Mouse (Mus musculus) ES-E14 (cell line): ENCODE data around the gene March2. TPM values are rescaled to one million over a fixed set of nuclear protein-coding genes. Genes with fewer than 3 reads are reported as not detected.
"Not testable (repeated sequence)": the region's sequence is repeated elsewhere in the genome, so short reads cannot be mapped to it uniquely, and the experiment has no call there.

Source experiments
- DNase-seq: peaks from one replicate; pipeline ENCODE4 v3.0.0-alpha.2; 2013; ENCODE audit warnings: low read depth, low spot score
- H3K27ac ChIP-seq: 2 replicates; pipeline ENCODE4 v1.5.1; 2012; ENCODE audit warnings: low read depth, mild to moderate bottlenecking, low read length, moderate library complexity, mixed read lengths; ENCODE audit not compliant: poor library complexity, insufficient read depth, severe bottlenecking
- H3K36me3 ChIP-seq: 2 replicates; pipeline ENCODE4 v1.6.1; 2012; ENCODE audit warnings: mild to moderate bottlenecking, low read length, moderate library complexity, mixed read lengths; ENCODE audit not compliant: control insufficient read depth, poor library complexity, insufficient read depth, severe bottlenecking
- H3K4me1 ChIP-seq, 2 experiments: fragments of 150-350 bp in 1 of 2; sonication (generic) in 1 of 2; 2 replicates each; pipeline ENCODE4 v1.6.1; 2012; ENCODE audit warnings: low read length in 2 of 2, mild to moderate bottlenecking in 1 of 2, mixed read lengths in 1 of 2; ENCODE audit not compliant: control insufficient read depth in 2 of 2, insufficient read depth in 2 of 2, poor library complexity in 1 of 2
- H3K4me3 ChIP-seq, 2 experiments: fragments of 150-350 bp in 1 of 2; sonication (generic) in 1 of 2; 2 replicates each; pipeline ENCODE4 v1.5.1; 2012; ENCODE audit warnings: low read length in 2 of 2, low read depth in 1 of 2, mild to moderate bottlenecking in 1 of 2, mixed read lengths in 1 of 2; ENCODE audit not compliant: insufficient read depth in 1 of 2, poor library complexity in 1 of 2, severe bottlenecking in 1 of 2
- H3K9ac ChIP-seq: 2 replicates; pipeline ENCODE4 v1.6.1; 2012; ENCODE audit warnings: low read depth, mild to moderate bottlenecking, low read length, mixed read lengths; ENCODE audit not compliant: poor library complexity, insufficient read depth, severe bottlenecking
- H3K9me3 ChIP-seq: fragments of 150-350 bp; sonication (generic); 2 replicates; pipeline ENCODE4 v1.6.1; 2012; ENCODE audit warnings: low read depth, mild to moderate bottlenecking, low read length; ENCODE audit not compliant: control insufficient read depth, insufficient read depth
- CHD2 ChIP-seq: IDR thresholded peaks from 2 replicates; pipeline ENCODE4 v1.6.1; 2014; ENCODE audit warnings: mild to moderate bottlenecking, low read depth, low read length, inconsistent platforms
- HCFC1 ChIP-seq: IDR thresholded peaks from 2 replicates; pipeline ENCODE4 v1.6.1; 2012; ENCODE audit warnings: low read length, inconsistent platforms, borderline replicate concordance; ENCODE audit not compliant: insufficient read depth
- MAFK ChIP-seq: IDR thresholded peaks from 2 replicates; pipeline ENCODE4 v1.6.1; 2014; ENCODE audit warnings: mild to moderate bottlenecking, low read depth, low read length, inconsistent platforms; ENCODE audit not compliant: insufficient read depth
- ZC3H11A ChIP-seq: IDR thresholded peaks from 2 replicates; pipeline ENCODE4 v1.6.1; 2012; ENCODE audit warnings: low read depth, mild to moderate bottlenecking, inconsistent platforms, low read length, borderline replicate concordance
- ZNF384 ChIP-seq: IDR thresholded peaks from 2 replicates; pipeline ENCODE4 v1.6.1; 2012; ENCODE audit warnings: low read depth, low read length, inconsistent platforms
- in situ Hi-C, 2 experiments: fragments of 600-800 bp; cut with MboI; formaldehyde crosslinking; loops; one replicate each; pipeline ENCODE4 v1.15.1; 2025; ENCODE audit warnings: low sequenced_read_pairs in 2 of 2, inconsistent platforms in 1 of 2; ENCODE audit not compliant: unreplicated experiment in 2 of 2
- total RNA-seq: library from RNA; depleted of rRNA; stranded (reverse); fragments of 300-350 nt; gene quantifications from 2 replicates; pipeline ENCODE4 v1.2.3, GENCODE M21; 2012

Gene March2
- total RNA-seq, 1 experiment, result 14.3 TPM

- TF ChIP-seq HCFC1 (no peak), CHD2 (no peak), ZC3H11A (no peak), MAFK (no peak), ZNF384 (no peak)
- H3K4me1 ChIP-seq, result no peaks in the 10 kb centered on the region
- H3K9ac ChIP-seq, result no peak overlapping the region
- peaks cover 10% of the 10 kb centered on the region for H3K36me3 ChIP-seq
- no peak for DNase-seq
- H3K9me3 ChIP-seq, result peaks cover 9% of the 10 kb centered on the region
- H3K4me3 ChIP-seq, result no peak overlapping the region
- in situ Hi-C loops, result no loop called here
- no peak overlapping the region for H3K27ac ChIP-seq
These were observed 23.9 kb upstream of the March2 start for GRCm38 (mm10) chr17:33742420-33742819.

- in situ Hi-C loops, H3K9me3 ChIP-seq, H3K36me3 ChIP-seq, H3K4me1 ChIP-seq, H3K4me3 ChIP-seq, DNase-seq, H3K27ac ChIP-seq, H3K9ac ChIP-seq: not testable (repeated sequence)
These were observed 15.1 kb upstream of the March2 start for GRCm38 (mm10) chr17:33733526-33733925.

- H3K36me3 ChIP-seq, in situ Hi-C loops, H3K9me3 ChIP-seq, H3K4me1 ChIP-seq, H3K27ac ChIP-seq, DNase-seq, H3K9ac ChIP-seq, H3K4me3 ChIP-seq: not testable (repeated sequence)
These were observed 14.2 kb upstream of the March2 start for GRCm38 (mm10) chr17:33732556-33733083.

GRCm38 (mm10) chr17:33729215-33729614 lies 10.7 kb upstream of the March2 start:
- Histone ChIP-seq H3K27ac (no peak overlapping the region), H3K4me3 (no peak overlapping the region), H3K9ac (no peak overlapping the region), H3K9me3 (no peaks in the 10 kb centered on the region), H3K4me1 (no peaks in the 10 kb centered on the region), H3K36me3 (no peaks in the 10 kb centered on the region)
- no peak for DNase-seq
- in situ Hi-C loops, result no loop called here
- TF ChIP-seq CHD2 (no peak), ZNF384 (no peak), ZC3H11A (no peak), MAFK (no peak), HCFC1 (no peak)

GRCm38 (mm10) chr17:33728396-33728795 lies 9.9 kb upstream of the March2 start:
- Histone ChIP-seq H3K36me3 (no peaks in the 10 kb centered on the region), H3K4me3 (no peak overlapping the region), H3K9ac (no peak overlapping the region), H3K4me1 (no peaks in the 10 kb centered on the region), H3K27ac (no peak overlapping the region), H3K9me3 (no peaks in the 10 kb centered on the region)
- TF ChIP-seq ZC3H11A (no peak), ZNF384 (no peak), HCFC1 (no peak), MAFK (no peak)
- no peak for DNase-seq
- in situ Hi-C loops, result no loop called here
